Mouse (Mus musculus) lung, embryonic 14.5 days (tissue): ENCODE results near the gene Sds. TPM values are rescaled to one million over a fixed set of nuclear protein-coding genes. Genes with fewer than 3 reads are reported as not detected.
A peak's percentile ranks its signal among the peaks of the same experiment; 100 is the strongest.
"Not testable (repeated sequence)": the region's sequence is repeated elsewhere in the genome, so short reads cannot be mapped to it uniquely, and the experiment has no call there.

Source experiments
- ATAC-seq: fragments of 200-750 bp; cut with Nextera tagmentation; 2 replicates; pipeline ENCODE4 v1.8.0; 2017; ENCODE audit warnings: mild to moderate bottlenecking, moderate TSS enrichment, moderate library complexity; ENCODE audit not compliant: insufficient read depth
- DNase-seq: peaks from one replicate; pipeline ENCODE4 v3.0.0-alpha.2; 2015
- H3K27ac ChIP-seq: fragments of 300-500 bp; sonication (generic); 2 replicates; pipeline ENCODE4 v1.5.1; 2014; ENCODE audit warnings: low read depth, mild to moderate bottlenecking, moderate library complexity
- H3K27me3 ChIP-seq: fragments of 300-500 bp; sonication (generic); 2 replicates; pipeline ENCODE4 v1.6.1; 2014; ENCODE audit warnings: low read length, control low read depth; ENCODE audit not compliant: insufficient read depth
- H3K36me3 ChIP-seq: fragments of 300-500 bp; sonication (generic); 2 replicates; pipeline ENCODE4 v1.6.1; 2014; ENCODE audit warnings: control low read depth; ENCODE audit not compliant: insufficient read depth
- H3K4me1 ChIP-seq: fragments of 300-500 bp; sonication (generic); 2 replicates; pipeline ENCODE4 v1.6.1; 2014; ENCODE audit warnings: antibody characterized with exemption, control low read depth; ENCODE audit not compliant: insufficient read depth
- H3K4me2 ChIP-seq: fragments of 300-500 bp; sonication (generic); 2 replicates; pipeline ENCODE4 v1.6.1; 2014; ENCODE audit warnings: mild to moderate bottlenecking
- H3K4me3 ChIP-seq: fragments of 300-500 bp; sonication (generic); 2 replicates; pipeline ENCODE4 v1.5.1; 2014; ENCODE audit warnings: low read depth, low read length
- H3K9ac ChIP-seq: fragments of 300-500 bp; sonication (generic); 2 replicates; pipeline ENCODE4 v1.6.1; 2014
- H3K9me3 ChIP-seq: fragments of 300-500 bp; sonication (generic); 2 replicates; pipeline ENCODE4 v1.6.1; 2016; ENCODE audit warnings: low read depth, low read length, control low read depth
- CTCF ChIP-seq: IDR thresholded peaks from 2 replicates; pipeline ENCODE4 v1.5.1; 2016; ENCODE audit warnings: antibody characterized with exemption, low read depth
- WGBS: fragments of 180-500 bp; shearing (Covaris S2); extraction: QIAGEN DNeasy Blood & Tissue Kit; methylation state at CpG from one replicate; pipeline ENCODE4 v1.1.7; 2014; 5-methylcytosine and 5-hydroxymethylcytosine counted together
- polyA plus RNA-seq: library from polyadenylated mRNA; unstranded; fragments of >200 nt; fragmentation: Nextera tagmentation; extraction: Ambion mirVana; gene quantifications from 2 replicates; pipeline ENCODE4 v1.2.1, GENCODE M21; 2014

Gene Sds
- polyA plus RNA-seq, 1 experiment from 2014 or later = not detected

DNA sequence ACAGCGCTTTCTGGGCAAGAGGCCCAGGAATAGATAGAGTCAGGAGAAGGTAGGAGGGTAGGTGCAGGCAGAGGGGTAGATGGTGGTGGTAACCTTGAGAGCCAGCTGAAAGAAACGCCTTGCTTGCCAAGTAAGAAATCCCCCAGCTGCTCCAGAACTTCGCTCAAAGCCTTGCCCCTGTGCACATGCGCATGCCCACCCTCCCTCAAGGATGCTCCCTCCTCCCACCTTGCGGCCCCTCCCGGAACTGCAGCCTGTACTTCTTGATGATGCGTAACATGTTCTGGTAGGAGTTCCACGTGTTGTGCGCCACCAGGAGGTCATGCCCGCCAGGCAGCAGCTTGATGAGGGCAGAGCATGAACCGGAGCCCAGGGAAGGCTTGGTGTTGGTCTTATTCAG, 16.1 kb downstream of the Sds start:
- TF ChIP-seq CTCF = peak; percentile 69
- peak; percentile 55 for DNase-seq
- Histone ChIP-seq H3K4me1 (no peaks in the 10 kb centered on the region), H3K36me3 (peaks cover 34% of the 10 kb centered on the region; the same call in 1 of the 2 replicates), H3K9me3 (no peaks in the 10 kb centered on the region), H3K27me3 (no peaks in the 10 kb centered on the region), H3K4me3 (no peak overlapping the region), H3K9ac (no peak overlapping the region), H3K4me2 (no peak overlapping the region), H3K27ac (no peak overlapping the region)
- WGBS = 58% methylated on average over 11 of the region's 11 CpGs
- no peak for ATAC-seq

DNA sequence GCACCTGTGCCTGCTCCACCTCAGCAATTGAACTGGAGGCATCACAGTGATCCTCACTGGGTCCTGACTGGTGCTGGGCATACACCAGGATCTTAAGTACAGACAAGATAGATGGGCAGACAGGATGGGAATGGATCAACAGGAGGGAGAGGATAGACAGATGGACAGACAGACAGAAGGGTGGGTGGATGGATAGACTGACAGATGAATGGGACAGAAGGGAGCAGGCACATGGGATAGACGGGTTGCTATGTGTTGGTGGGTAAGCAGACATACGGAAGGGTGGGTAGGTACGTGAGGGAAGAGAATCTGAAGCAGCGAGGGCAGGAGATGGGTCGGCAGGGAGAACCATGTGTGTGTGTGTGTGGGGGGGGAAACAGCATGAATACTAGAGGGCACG, 17.1 kb downstream of the Sds start:
- Histone ChIP-seq H3K27ac (no peak overlapping the region), H3K9me3 (no peaks in the 10 kb centered on the region), H3K4me3 (no peak overlapping the region), H3K27me3 (no peaks in the 10 kb centered on the region), H3K36me3 (peaks cover 25% of the 10 kb centered on the region; the same call in 1 of the 2 replicates), H3K4me1 (no peaks in the 10 kb centered on the region), H3K9ac (no peak overlapping the region), H3K4me2 (no peak overlapping the region)
- WGBS = 91% methylated on average over 6 of the region's 6 CpGs
- no peak for ATAC-seq
- no peak for TF ChIP-seq CTCF
- no peak for DNase-seq

DNA sequence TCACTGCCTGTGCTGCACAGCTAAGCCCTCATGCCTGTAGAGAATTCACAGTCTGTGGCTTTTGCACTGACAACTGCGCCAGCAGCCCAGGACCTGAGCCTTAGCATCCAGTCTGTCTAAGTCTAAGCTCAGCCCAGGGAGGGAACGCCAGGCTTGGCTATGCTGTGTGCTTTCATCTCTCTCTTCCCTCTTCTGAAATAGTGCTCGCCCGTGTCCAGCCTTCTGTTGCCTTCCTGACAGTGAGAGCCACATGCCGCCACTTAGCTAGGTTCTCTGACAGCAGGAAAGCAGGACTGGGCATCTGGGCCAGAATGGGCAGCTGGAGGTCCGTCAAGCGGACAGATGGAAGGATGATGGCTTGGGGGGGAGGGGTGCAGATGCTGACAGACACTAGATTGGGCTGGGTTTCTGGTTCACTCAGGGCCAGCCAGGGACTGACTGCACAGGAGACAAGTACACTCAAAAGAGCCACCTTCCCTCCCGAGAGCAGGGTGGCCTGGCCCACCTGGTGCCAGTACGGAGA, 17.6 kb downstream of the Sds start:
- ATAC-seq = no peak

DNA sequence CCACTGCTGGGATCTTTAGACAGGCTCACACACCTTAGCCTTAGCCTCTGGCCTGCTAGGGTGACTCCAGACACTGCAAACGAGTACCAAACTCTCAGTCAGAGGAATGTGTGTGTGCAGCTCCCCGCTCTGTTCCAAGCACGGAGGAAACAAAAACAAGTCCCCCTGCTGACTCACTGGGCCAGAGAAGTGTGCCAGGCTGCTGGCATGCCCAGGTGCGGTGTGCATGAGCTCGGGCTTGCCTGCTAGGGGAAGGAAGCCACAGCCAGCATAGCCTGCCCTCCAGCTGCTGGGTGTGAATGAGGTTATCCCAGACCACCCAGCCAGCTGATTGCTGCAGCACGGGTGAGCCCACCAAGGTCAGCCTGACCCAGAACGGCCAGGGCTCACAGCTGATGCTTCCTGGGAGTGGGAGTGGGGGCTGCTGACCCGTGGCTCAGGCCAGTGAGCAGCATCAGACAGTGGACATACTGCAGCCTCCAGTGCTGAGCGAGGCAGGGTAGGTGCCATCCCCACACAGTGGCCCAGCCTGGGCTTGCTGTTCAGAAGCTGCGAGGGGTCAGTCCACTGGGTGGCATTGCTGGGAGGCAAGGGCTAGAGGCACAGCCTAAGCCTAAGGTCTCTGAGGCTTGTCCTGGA, 18.9 kb downstream of the Sds start:
- no peak for TF ChIP-seq CTCF
- Histone ChIP-seq H3K36me3 (peaks cover 19% of the 10 kb centered on the region; the same call in 1 of the 2 replicates), H3K9ac (no peak overlapping the region), H3K27ac (no peak overlapping the region), H3K4me1 (no peaks in the 10 kb centered on the region), H3K4me2 (no peak overlapping the region), H3K9me3 (no peaks in the 10 kb centered on the region), H3K27me3 (no peaks in the 10 kb centered on the region), H3K4me3 (no peak overlapping the region)
- ATAC-seq (no peak), DNase-seq (no peak)
- WGBS = 64% methylated on average over 10 of the region's 10 CpGs

More for the DNA sequence above, 17.6 kb downstream of the Sds start:
- Histone ChIP-seq H3K9ac (no peak overlapping the region), H3K36me3 (peaks cover 20% of the 10 kb centered on the region; the same call in 1 of the 2 replicates), H3K27ac (no peak overlapping the region), H3K27me3 (no peaks in the 10 kb centered on the region), H3K4me1 (no peaks in the 10 kb centered on the region), H3K4me3 (no peak overlapping the region), H3K4me2 (no peak overlapping the region), H3K9me3 (no peaks in the 10 kb centered on the region)
- TF ChIP-seq CTCF = no peak
- 85% methylated on average over 9 of the region's 9 CpGs for WGBS
- DNase-seq = no peak

DNA sequence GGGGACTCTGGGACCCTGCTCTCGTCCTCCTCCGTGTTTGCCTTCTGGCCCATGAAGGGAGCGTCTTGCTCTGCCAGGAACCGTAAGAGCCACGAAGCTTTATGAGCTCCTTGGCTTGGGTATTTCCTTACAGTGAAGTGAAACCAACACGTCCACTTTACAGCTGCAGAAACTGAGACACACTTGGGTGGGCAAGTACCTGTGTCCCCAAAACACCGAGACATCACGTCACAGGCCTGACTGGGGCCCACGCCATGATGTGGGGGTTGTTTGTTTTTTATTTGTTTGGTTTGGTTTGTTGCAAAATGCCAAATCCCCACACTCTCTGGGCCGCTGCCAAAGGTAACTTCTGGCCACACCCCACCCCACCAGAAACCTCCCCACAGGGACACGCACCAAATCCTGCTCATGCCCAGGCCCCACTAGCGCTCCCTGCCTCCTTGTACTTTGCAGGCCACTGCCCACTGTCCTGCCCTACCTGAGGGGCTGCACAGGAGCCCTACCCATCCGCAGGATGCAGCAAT, 19.4 kb downstream of the Sds start:
- ATAC-seq (no peak), DNase-seq (no peak)
- 87% methylated on average over 13 of the region's 13 CpGs for WGBS
- Histone ChIP-seq H3K4me1 (no peaks in the 10 kb centered on the region), H3K36me3 (peaks cover 19% of the 10 kb centered on the region; the same call in 1 of the 2 replicates), H3K4me2 (no peak overlapping the region), H3K9ac (no peak overlapping the region), H3K4me3 (no peak overlapping the region), H3K9me3 (no peaks in the 10 kb centered on the region), H3K27ac (no peak overlapping the region), H3K27me3 (no peaks in the 10 kb centered on the region)
- no peak for TF ChIP-seq CTCF

DNA sequence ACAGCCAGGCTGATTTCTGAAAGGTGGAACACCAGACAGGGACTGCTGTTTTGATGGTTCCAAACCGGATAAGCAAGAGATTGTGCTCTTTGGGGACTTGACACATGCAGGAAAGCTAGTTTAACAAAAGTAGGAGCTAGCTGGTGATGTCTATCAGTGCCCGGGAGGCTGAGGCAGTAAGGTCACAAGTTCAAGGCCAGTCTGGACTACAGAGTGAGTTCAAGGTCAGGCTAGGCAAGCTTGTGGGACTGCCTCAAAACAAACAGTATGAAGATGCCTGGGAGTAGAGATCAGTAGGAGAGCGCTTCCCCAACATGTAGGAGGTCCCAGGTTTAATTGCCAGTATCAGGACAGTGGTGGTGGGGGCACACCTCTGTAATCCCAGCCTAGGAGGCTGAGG, 20.7 kb downstream of the Sds start:
- no peak overlapping the region for H3K9ac ChIP-seq
- H3K9me3 ChIP-seq = no peaks in the 10 kb centered on the region
- 0 out of 2 replicates have a peak, but pooled peaks cover 1% of the 10 kb centered on the region for H3K4me1 ChIP-seq
- ATAC-seq (no peak), DNase-seq (no peak)
- 78% methylated on average over 3 of the region's 3 CpGs for WGBS
- H3K27ac ChIP-seq = no peak overlapping the region
- no peak overlapping the region for H3K4me3 ChIP-seq
- H3K4me2 ChIP-seq = no peak overlapping the region
- H3K36me3 ChIP-seq = peaks cover 19% of the 10 kb centered on the region; the same call in 1 of the 2 replicates
- no peak for TF ChIP-seq CTCF
- no peaks in the 10 kb centered on the region for H3K27me3 ChIP-seq

DNA sequence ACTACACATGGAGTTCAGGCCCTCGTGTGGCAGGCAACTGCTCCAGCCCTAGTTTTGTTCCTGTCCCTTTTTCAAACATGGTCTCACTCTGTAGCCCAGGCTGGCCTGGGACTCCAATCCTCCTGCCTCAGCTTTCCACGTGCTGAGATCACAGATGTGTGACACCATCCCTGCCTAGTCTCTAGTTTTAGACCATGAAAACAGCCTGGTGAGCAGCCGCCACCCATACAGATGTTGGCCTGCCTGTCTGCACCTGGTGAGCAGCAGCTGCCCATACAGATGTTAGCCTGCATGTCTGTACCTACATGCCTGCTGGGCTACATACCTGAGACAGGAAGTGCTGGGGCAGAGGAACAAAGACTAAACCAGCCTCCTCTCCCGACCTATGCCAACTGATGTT, 22.9 kb downstream of the Sds start:
- 0 out of 2 replicates have a peak, but pooled peaks cover under 1% of the 10 kb centered on the region for H3K36me3 ChIP-seq
- H3K9ac ChIP-seq = no peak overlapping the region
- no peak for TF ChIP-seq CTCF
- H3K27me3 ChIP-seq = no peaks in the 10 kb centered on the region
- H3K9me3 ChIP-seq = no peaks in the 10 kb centered on the region
- H3K4me1 ChIP-seq = peaks cover 7% of the 10 kb centered on the region; the same call in 1 of the 2 replicates
- H3K4me3 ChIP-seq = no peak overlapping the region
- 82% methylated on average over 4 of the region's 4 CpGs for WGBS
- DNase-seq (no peak), ATAC-seq (no peak)
- no peak overlapping the region for H3K4me2 ChIP-seq
- H3K27ac ChIP-seq = no peak overlapping the region

DNA sequence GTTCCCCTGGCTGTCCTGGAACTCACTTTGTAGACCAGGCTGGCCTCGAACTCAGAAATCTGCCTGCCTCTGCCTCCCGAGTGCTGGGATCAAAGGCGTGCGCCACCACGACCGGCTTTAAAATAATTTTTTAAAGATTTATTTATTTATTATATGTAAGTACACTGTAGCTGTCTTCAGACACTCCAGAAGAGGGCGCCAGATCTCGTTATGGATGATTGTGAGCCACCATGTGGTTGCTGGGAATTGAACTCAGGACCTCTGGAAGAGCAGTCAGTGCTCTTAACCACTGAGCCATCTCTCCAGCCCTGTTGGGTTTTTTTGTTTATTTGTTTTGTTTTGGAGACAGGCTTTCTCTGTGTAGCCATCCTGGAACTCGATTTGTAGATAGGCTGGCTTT, 24.3 kb downstream of the Sds start:
- not testable (repeated sequence) for H3K4me1 ChIP-seq, DNase-seq, H3K36me3 ChIP-seq, H3K27ac ChIP-seq, H3K4me2 ChIP-seq, H3K4me3 ChIP-seq, H3K9me3 ChIP-seq, ATAC-seq, H3K9ac ChIP-seq, H3K27me3 ChIP-seq
- 77% methylated on average over 9 of the region's 9 CpGs for WGBS
